Mouse (Mus musculus) kidney, embryonic 15.5 days (tissue): Measurements from ENCODE around the gene Ambp. TPM values are rescaled to one million over a fixed set of nuclear protein-coding genes. Genes with fewer than 3 reads are reported as not detected.

ENCODE experiments used
- ATAC-seq: fragments of 200-750 bp; cut with Nextera tagmentation; replicated peaks from 2 replicates; pipeline ENCODE4 v1.8.0; 2017; ENCODE audit warnings: moderate TSS enrichment; ENCODE audit not compliant: low FRiP score
- H3K27ac ChIP-seq: fragments of 300-500 bp; sonication (generic); 2 replicates; pipeline ENCODE4 v1.5.1; 2015; ENCODE audit warnings: mild to moderate bottlenecking, inconsistent platforms
- H3K27me3 ChIP-seq: fragments of 300-500 bp; sonication (generic); 2 replicates; pipeline ENCODE4 v1.6.1; 2015; ENCODE audit warnings: inconsistent platforms
- H3K36me3 ChIP-seq: fragments of 300-500 bp; sonication (generic); 2 replicates; pipeline ENCODE4 v1.6.1; 2015; ENCODE audit warnings: inconsistent platforms
- H3K4me1 ChIP-seq: fragments of 300-500 bp; sonication (generic); 2 replicates; pipeline ENCODE4 v1.6.1; 2015; ENCODE audit warnings: inconsistent platforms
- H3K4me2 ChIP-seq: fragments of 300-500 bp; sonication (generic); 2 replicates; pipeline ENCODE4 v1.6.1; 2015; ENCODE audit warnings: moderate library complexity, mild to moderate bottlenecking, inconsistent platforms
- H3K4me3 ChIP-seq: fragments of 300-500 bp; sonication (generic); replicated peaks from 2 replicates; pipeline ENCODE4 v1.5.1; 2015; ENCODE audit warnings: mild to moderate bottlenecking, inconsistent platforms
- H3K9ac ChIP-seq: fragments of 300-500 bp; sonication (generic); 2 replicates; pipeline ENCODE4 v1.6.1; 2015; ENCODE audit warnings: mild to moderate bottlenecking, inconsistent platforms
- H3K9me3 ChIP-seq: fragments of 300-500 bp; sonication (generic); replicated peaks from 2 replicates; pipeline ENCODE4 v1.6.1; 2016; ENCODE audit warnings: inconsistent platforms
- WGBS: fragments of 180-500 bp; shearing (Covaris S2); methylation state at CpG from one replicate; pipeline ENCODE4 v1.1.7; 2015; ENCODE audit warnings: mixed read lengths; 5-methylcytosine and 5-hydroxymethylcytosine counted together
- polyA plus RNA-seq: library from polyadenylated mRNA; unstranded; fragments of >200 nt; fragmentation: Nextera tagmentation; extraction: Ambion mirVana; gene quantifications from 2 replicates; pipeline ENCODE4 v1.2.1, GENCODE M21; 2015

The Ambp gene
- 8.6 and 19.0 TPM in 2 replicates for polyA plus RNA-seq

GRCm38 (mm10) chr4:63154699-63155098, at the start of gene Ambp:
Gene Ambp (minus strand): TSS chr4:63154799.
- Histone ChIP-seq H3K36me3 (no peaks in the 10 kb centered on the region), H3K9ac (no peak within 1 kb of the TSS), H3K9me3 (no peaks in the 10 kb centered on the region), H3K27me3 (no peaks in the 10 kb centered on the region), H3K4me2 (no peak within 1 kb of the TSS), H3K27ac (no peak within 1 kb of the TSS), H3K4me3 (no peak within 1 kb of the TSS), H3K4me1 (peaks cover 23% of the 10 kb centered on the region)
- 66% methylated on average over 5 of the region's 5 CpGs for WGBS
- no peak for ATAC-seq

GRCm38 (mm10) chr4:63203874-63204273, 49.3 kb upstream of the Ambp start:
- H3K36me3 ChIP-seq, result no peaks in the 10 kb centered on the region
- no peaks in the 10 kb centered on the region for H3K9me3 ChIP-seq
- WGBS, result 84% methylated on average over 7 of the region's 7 CpGs

GRCm38 (mm10) chr4:63199366-63199765, 44.8 kb upstream of the Ambp start:
- Histone ChIP-seq H3K27ac (no peak overlapping the region), H3K4me1 (no peaks in the 10 kb centered on the region)
- WGBS, result 85% methylated on average over 5 of the region's 5 CpGs

More at GRCm38 (mm10) chr4:63203874-63204273, 49.3 kb upstream of the Ambp start:
- Histone ChIP-seq H3K9ac (no peak overlapping the region), H3K27me3 (no peaks in the 10 kb centered on the region), H3K4me3 (no peak overlapping the region), H3K4me2 (no peak overlapping the region), H3K27ac (no peak overlapping the region), H3K4me1 (peaks cover 3% of the 10 kb centered on the region; the same call in 1 of the 2 replicates)
- no peak for ATAC-seq

GRCm38 (mm10) chr4:63194366-63194765, 39.8 kb upstream of the Ambp start:
- H3K4me3 ChIP-seq, result no peak overlapping the region
- H3K9me3 ChIP-seq, result no peaks in the 10 kb centered on the region
- H3K27me3 ChIP-seq, result no peaks in the 10 kb centered on the region
- 74% methylated on average over 2 of the region's 2 CpGs for WGBS
- no peak overlapping the region for H3K27ac ChIP-seq
- H3K4me2 ChIP-seq, result no peak overlapping the region
- ATAC-seq, result no peak
- H3K4me1 ChIP-seq, result peaks cover 11% of the 10 kb centered on the region; the same call in 1 of the 2 replicates
- no peak overlapping the region for H3K9ac ChIP-seq
- no peaks in the 10 kb centered on the region for H3K36me3 ChIP-seq

More at GRCm38 (mm10) chr4:63199366-63199765, 44.8 kb upstream of the Ambp start:
- no peaks in the 10 kb centered on the region for H3K9me3 ChIP-seq
- no peak overlapping the region for H3K4me3 ChIP-seq
- H3K9ac ChIP-seq, result no peak overlapping the region
- no peaks in the 10 kb centered on the region for H3K36me3 ChIP-seq
- H3K4me2 ChIP-seq, result no peak overlapping the region
- H3K27me3 ChIP-seq, result no peaks in the 10 kb centered on the region
- ATAC-seq, result no peak

GRCm38 (mm10) chr4:63191641-63192040, 37.0 kb upstream of the Ambp start:
- no peak overlapping the region for H3K9ac ChIP-seq
- no peak overlapping the region for H3K27ac ChIP-seq
- ATAC-seq, result 0 out of 2 replicates have a peak, but pooled peaks have one; percentile 26
- WGBS, result 39% methylated on average over 5 of the region's 5 CpGs
- H3K4me3 ChIP-seq, result no peak overlapping the region
- no peaks in the 10 kb centered on the region for H3K36me3 ChIP-seq
- peaks cover 14% of the 10 kb centered on the region; the same call in 1 of the 2 replicates for H3K4me1 ChIP-seq
- no peaks in the 10 kb centered on the region; the same call in 1 of the 2 replicates for H3K27me3 ChIP-seq
- no peak overlapping the region for H3K4me2 ChIP-seq
- no peaks in the 10 kb centered on the region for H3K9me3 ChIP-seq

GRCm38 (mm10) chr4:63186281-63186870, 31.8 kb upstream of the Ambp start:
- H3K4me3 ChIP-seq, result no peak overlapping the region

GRCm38 (mm10) chr4:63181556-63181955, 27.0 kb upstream of the Ambp start:
- WGBS, result 3% methylated on average over 5 of the region's 5 CpGs
- H3K27me3 ChIP-seq, result no peaks in the 10 kb centered on the region
- H3K4me3 ChIP-seq, result no peak overlapping the region
- no peaks in the 10 kb centered on the region for H3K36me3 ChIP-seq
- H3K4me2 ChIP-seq, result no peak overlapping the region
- H3K9me3 ChIP-seq, result no peaks in the 10 kb centered on the region
- peak; percentile 84 for ATAC-seq
- H3K4me1 ChIP-seq, result peaks cover 9% of the 10 kb centered on the region
- H3K9ac ChIP-seq, result no peak overlapping the region
- no peak overlapping the region for H3K27ac ChIP-seq

More at GRCm38 (mm10) chr4:63186281-63186870, 31.8 kb upstream of the Ambp start:
- peak overlapping the region; percentile 70 for H3K27ac ChIP-seq
- peaks cover 22% of the 10 kb centered on the region for H3K4me1 ChIP-seq
- no peak overlapping the region for H3K9ac ChIP-seq
- WGBS, result 39% methylated on average over 21 of the region's 21 CpGs
- H3K27me3 ChIP-seq, result no peaks in the 10 kb centered on the region; the same call in 1 of the 2 replicates
- ATAC-seq, result peak; percentile 53
- no peaks in the 10 kb centered on the region for H3K36me3 ChIP-seq
- H3K4me2 ChIP-seq, result 0 out of 2 replicates have a peak overlapping the region, but pooled peaks have one; percentile 7
- no peaks in the 10 kb centered on the region for H3K9me3 ChIP-seq

- WGBS, result 57% methylated on average over 4 of the region's 4 CpGs
These were observed 17.5 kb upstream of the Ambp start, which contains the start of gene Kif12 for GRCm38 (mm10) chr4:63171969-63172685. Gene Kif12 (minus strand): TSS chr4:63172131.

GRCm38 (mm10) chr4:63171122-63171521, 16.5 kb upstream of the Ambp start:
- Histone ChIP-seq H3K4me3 (peak overlapping the region; percentile 49), H3K27me3 (peaks cover 8% of the 10 kb centered on the region; the same call in 1 of the 2 replicates), H3K36me3 (peaks cover 14% of the 10 kb centered on the region; the same call in 1 of the 2 replicates), H3K4me1 (peaks cover 20% of the 10 kb centered on the region), H3K9me3 (no peaks in the 10 kb centered on the region), H3K4me2 (peak overlapping the region; percentile 57), H3K27ac (peak overlapping the region; percentile 96), H3K9ac (peak overlapping the region; percentile 48)
- 37% methylated on average over 24 of the region's 24 CpGs for WGBS
- no peak for ATAC-seq

More at GRCm38 (mm10) chr4:63171969-63172685, 17.5 kb upstream of the Ambp start, which contains the start of gene Kif12:
- H3K9me3 ChIP-seq, result no peaks in the 10 kb centered on the region
- H3K9ac ChIP-seq, result peak within 1 kb of the TSS; percentile 48
- peak within 1 kb of the TSS; percentile 49 for H3K4me3 ChIP-seq
- ATAC-seq, result peak; percentile 94
- peaks cover 8% of the 10 kb centered on the region; the same call in 1 of the 2 replicates for H3K27me3 ChIP-seq
- H3K4me1 ChIP-seq, result peaks cover 18% of the 10 kb centered on the region; the same call in 1 of the 2 replicates
- H3K4me2 ChIP-seq, result peak within 1 kb of the TSS; percentile 57
- H3K36me3 ChIP-seq, result peaks cover 14% of the 10 kb centered on the region; the same call in 1 of the 2 replicates
- peak within 1 kb of the TSS; percentile 96 for H3K27ac ChIP-seq

- peaks cover 8% of the 10 kb centered on the region; the same call in 1 of the 2 replicates for H3K27me3 ChIP-seq
- H3K9me3 ChIP-seq, result no peaks in the 10 kb centered on the region
- H3K4me2 ChIP-seq, result peak overlapping the region; percentile 57
- peak overlapping the region; percentile 49 for H3K4me3 ChIP-seq
- H3K27ac ChIP-seq, result 0 out of 2 replicates have a peak overlapping the region, but pooled peaks have one; percentile 96
- 81% methylated on average over 4 of the region's 4 CpGs for WGBS
- peaks cover 23% of the 10 kb centered on the region for H3K4me1 ChIP-seq
- peaks cover 14% of the 10 kb centered on the region; the same call in 1 of the 2 replicates for H3K36me3 ChIP-seq
- ATAC-seq, result no peak
- H3K9ac ChIP-seq, result peak overlapping the region; percentile 48; the same call in 1 of the 2 replicates
These were observed 15.5 kb upstream of the Ambp start for GRCm38 (mm10) chr4:63170061-63170460.

GRCm38 (mm10) chr4:63166323-63166722, 11.7 kb upstream of the Ambp start:
- WGBS, result 79% methylated on average over 5 of the region's 5 CpGs
- Histone ChIP-seq H3K9me3 (no peaks in the 10 kb centered on the region), H3K4me2 (no peak overlapping the region), H3K4me3 (no peak overlapping the region), H3K36me3 (peaks cover 14% of the 10 kb centered on the region; the same call in 1 of the 2 replicates), H3K27ac (peak overlapping the region; percentile 11; the same call in 1 of the 2 replicates), H3K4me1 (peaks cover 23% of the 10 kb centered on the region), H3K27me3 (peaks cover 3% of the 10 kb centered on the region; the same call in 1 of the 2 replicates), H3K9ac (no peak overlapping the region)
- no peak for ATAC-seq
